Mouse (Mus musculus): ENCODE data around the gene Pomgnt2. TPM values are rescaled to one million over a fixed set of nuclear protein-coding genes. Genes with fewer than 3 reads are reported as not detected.
"Not testable (repeated sequence)": the region's sequence is repeated elsewhere in the genome, so short reads cannot be mapped to it uniquely, and the experiment has no call there.

Pomgnt2 gene
- polyA plus RNA-seq, 1 experiment: 31.9 TPM

DNA sequence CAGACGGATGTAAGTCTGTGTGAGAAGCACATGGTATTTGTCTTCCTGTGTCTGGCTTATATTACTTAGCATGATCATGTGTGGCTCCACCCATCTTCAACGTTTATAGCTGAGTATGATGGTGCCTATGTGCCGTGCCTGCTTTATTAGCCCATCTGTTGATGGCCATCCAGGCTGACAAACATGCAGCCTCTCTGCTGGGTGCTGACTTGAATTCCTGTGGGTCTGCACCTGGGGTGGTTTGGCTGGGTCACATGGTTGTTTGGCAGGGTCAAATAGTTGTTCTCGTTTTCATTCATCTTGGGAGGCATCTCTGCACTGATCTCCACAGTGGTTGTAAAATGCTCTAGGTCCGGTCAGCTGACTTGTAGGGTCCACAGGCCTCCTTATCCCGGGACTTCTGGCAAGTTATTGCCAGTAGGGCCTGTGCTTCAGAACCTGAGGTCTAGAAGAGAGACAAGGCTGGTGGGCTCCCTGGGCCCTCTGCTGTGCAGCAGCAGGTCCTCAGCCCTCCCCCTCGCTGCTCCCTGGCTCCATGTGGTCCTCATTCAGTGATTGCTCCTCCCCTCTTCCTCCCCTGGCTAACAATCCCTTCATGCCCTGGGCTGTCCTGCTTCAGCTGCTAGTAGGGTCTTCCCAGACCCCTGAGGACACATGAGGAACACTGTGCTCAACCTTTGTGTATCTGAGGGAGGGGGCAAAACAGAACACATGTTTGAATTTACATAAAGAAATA lies 29.1 kb upstream of the Pomgnt2 start:
- TF ChIP-seq CTCF (IDR thresholded peaks at IDR 0.05; ENCODE audit: borderline replicate concordance, extremely low read depth, insufficient read depth, insufficient read length) (no peak), POLR2A (IDR thresholded peaks at IDR 0.05; ENCODE audit: borderline replicate concordance, extremely low read depth, insufficient read depth, insufficient read length, poor library complexity, severe bottlenecking) (no peak)
- no peak for DNase-seq (ENCODE audit: low read depth)

DNA sequence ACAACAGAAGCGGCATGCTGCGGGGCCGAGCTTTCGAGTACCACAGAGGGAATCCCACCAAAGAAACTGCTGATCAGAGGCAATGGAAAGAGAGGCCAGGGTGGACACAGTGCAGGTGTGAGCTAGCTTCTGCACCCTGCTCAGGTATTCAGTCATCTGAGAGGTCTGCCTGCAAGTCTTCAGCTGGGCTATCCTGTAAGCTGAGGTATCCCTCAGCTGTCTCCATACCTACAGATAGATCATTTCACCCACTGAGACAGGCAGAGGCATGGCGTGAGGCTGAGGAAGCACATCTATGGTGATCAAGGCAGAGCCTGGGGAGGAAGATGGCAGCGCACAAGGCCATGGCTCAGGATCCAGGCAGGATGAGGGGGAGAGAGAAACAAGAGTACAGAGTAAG lies 27.5 kb upstream of the Pomgnt2 start:
- no peak for DNase-seq (ENCODE audit: low read depth)
- TF ChIP-seq POLR2A (IDR thresholded peaks at IDR 0.05; ENCODE audit: borderline replicate concordance, extremely low read depth, insufficient read depth, insufficient read length, poor library complexity, severe bottlenecking) (no peak), CTCF (IDR thresholded peaks at IDR 0.05; ENCODE audit: borderline replicate concordance, extremely low read depth, insufficient read depth, insufficient read length) (no peak)

DNA sequence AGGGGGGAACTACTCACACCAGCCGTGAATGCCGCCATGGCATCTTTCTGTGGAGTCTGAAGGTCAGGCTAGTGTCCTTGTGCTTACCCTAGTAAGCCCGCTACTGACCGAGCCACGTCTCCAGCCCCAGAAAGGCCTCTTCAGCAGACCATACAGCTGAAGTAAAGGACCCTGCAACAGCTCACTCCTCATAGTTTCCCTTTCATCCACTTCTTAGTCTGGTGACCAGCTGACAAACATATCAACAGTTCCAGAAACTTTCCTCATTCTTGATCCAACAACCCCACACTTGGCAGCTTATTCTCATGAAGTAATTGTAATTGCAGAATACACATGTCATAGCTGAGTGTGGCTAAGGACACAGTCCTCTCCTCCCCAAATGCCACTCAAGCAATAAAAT lies 27.0 kb upstream of the Pomgnt2 start:
- TF ChIP-seq CTCF (IDR thresholded peaks at IDR 0.05; ENCODE audit: borderline replicate concordance, extremely low read depth, insufficient read depth, insufficient read length) (no peak), POLR2A (IDR thresholded peaks at IDR 0.05; ENCODE audit: borderline replicate concordance, extremely low read depth, insufficient read depth, insufficient read length, poor library complexity, severe bottlenecking) (no peak)
- DNase-seq (ENCODE audit: low read depth): no peak

DNA sequence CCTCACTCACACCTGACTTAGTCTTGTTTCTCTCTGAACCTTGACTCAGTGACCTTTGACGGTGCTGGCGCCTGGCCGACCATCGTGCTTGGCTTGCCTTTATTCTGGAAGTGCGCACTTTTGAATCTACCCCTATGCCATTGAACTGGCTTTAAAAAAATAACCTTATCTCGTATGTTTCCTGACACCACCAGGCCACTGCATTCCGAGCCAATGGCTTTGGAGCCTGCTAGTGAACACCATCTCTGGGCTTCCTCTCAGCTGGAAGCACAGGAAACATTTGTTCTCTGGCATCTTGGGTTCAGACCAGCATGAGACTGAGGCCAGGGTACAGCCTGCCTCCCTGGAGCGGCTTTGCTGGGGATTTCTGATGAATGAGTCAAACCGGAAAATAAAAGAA lies 25.9 kb upstream of the Pomgnt2 start:
- TF ChIP-seq POLR2A (IDR thresholded peaks at IDR 0.05; ENCODE audit: borderline replicate concordance, extremely low read depth, insufficient read depth, insufficient read length, poor library complexity, severe bottlenecking): no peak
- no peak for TF ChIP-seq CTCF (IDR thresholded peaks at IDR 0.05; ENCODE audit: borderline replicate concordance, extremely low read depth, insufficient read depth, insufficient read length)
- no peak for DNase-seq (ENCODE audit: low read depth)

DNA sequence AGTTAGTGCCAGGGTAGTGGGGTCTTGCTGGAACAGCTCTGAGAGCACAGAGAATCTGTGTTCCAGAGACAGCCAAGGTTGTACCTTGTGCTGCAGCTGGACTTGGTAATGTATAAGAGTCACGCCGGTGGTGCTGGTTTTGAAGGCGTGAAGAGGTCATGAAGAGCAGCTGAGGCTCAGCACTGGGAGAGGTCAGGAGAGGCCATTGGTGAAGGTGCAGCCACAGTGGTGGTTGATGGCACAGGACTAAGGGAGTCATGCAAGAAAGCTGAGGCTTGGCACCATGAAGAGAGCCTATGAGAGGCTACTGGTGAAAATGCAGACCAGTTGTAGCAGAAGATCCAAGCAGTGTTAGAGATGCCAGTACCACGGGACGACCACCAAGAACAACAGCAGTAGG lies 24.7 kb upstream of the Pomgnt2 start:
- no peak for TF ChIP-seq CTCF (IDR thresholded peaks at IDR 0.05; ENCODE audit: borderline replicate concordance, extremely low read depth, insufficient read depth, insufficient read length)
- no peak for TF ChIP-seq POLR2A (IDR thresholded peaks at IDR 0.05; ENCODE audit: borderline replicate concordance, extremely low read depth, insufficient read depth, insufficient read length, poor library complexity, severe bottlenecking)

DNA sequence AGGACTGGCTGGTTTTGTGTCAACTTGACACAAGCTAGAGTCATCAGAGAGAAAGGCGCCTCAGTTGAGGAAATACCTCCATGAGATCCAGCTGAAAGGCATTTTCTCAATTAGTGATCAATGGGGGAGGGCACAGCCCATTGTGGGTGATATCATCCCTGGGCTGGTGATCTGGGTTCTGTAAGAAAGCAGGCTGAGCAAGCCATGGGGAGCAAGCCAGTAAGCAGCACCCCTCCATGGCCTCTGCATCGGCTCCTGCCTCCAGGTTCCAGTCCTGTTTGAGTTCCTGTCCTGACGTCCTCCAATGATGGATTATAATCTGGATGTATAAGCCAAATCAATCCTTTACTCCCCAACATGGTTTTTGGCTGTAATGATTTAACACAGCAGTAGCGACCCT lies 24.3 kb upstream of the Pomgnt2 start:
- not testable (repeated sequence) for DNase-seq (ENCODE audit: low read depth)

More for the DNA sequence above, 24.7 kb upstream of the Pomgnt2 start:
- no peak for DNase-seq (ENCODE audit: low read depth)

DNA sequence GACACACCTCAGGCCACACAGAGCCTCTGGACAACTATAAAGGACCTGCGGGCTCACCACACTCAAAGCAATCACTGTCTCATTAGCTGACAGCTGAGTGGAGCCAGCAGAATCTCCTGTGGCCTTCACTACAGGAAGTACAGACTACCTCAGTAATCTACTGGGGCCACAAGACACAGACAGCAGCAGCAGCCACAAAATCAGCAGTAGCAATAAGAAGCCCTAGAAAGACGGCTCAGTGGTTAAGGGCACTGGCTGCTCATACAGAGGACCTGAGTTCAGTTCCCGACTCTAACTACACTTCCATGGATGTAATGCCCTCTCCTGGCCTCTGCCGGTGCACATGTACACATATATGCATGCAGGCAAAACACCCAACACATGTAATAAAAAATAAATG lies 23.4 kb upstream of the Pomgnt2 start:
- TF ChIP-seq CTCF (IDR thresholded peaks at IDR 0.05; ENCODE audit: borderline replicate concordance, extremely low read depth, insufficient read depth, insufficient read length) (no peak), POLR2A (IDR thresholded peaks at IDR 0.05; ENCODE audit: borderline replicate concordance, extremely low read depth, insufficient read depth, insufficient read length, poor library complexity, severe bottlenecking) (no peak)
- no peak for DNase-seq (ENCODE audit: low read depth)

DNA sequence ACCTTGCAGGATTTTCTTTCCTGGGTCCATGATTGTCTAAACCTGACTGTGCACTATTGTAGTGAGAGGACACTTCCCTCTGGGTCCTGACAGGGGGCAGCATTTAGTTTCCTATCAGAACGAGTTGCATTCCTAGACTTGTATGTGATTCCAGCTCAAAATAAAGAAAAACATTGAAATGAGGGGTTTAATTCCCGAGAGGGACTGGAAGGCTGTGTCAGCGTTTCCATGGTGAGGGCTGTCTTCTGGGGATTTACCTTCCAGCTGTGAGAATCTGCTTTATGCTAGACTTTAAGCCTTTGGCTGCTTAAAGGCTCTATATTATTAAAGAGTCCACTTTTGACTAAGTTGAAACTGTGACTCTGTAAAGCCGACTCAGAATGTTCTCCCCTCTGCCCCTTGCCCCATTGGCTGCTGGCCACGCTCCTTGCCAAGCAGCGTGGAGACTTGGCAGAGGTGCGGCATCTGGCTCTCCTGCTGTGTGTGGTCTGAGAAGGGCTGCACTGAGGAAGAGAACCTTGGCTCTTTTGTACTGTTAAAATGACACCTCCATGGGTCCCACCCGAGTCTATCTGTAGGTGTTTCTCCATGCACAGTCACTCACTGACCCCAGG lies 22.0 kb upstream of the Pomgnt2 start:
- peak; percentile 74; the same call in 1 of the 2 replicates for TF ChIP-seq CTCF (IDR thresholded peaks at IDR 0.05; ENCODE audit: borderline replicate concordance, extremely low read depth, insufficient read depth, insufficient read length)
- no peak for TF ChIP-seq POLR2A (IDR thresholded peaks at IDR 0.05; ENCODE audit: borderline replicate concordance, extremely low read depth, insufficient read depth, insufficient read length, poor library complexity, severe bottlenecking)

DNA sequence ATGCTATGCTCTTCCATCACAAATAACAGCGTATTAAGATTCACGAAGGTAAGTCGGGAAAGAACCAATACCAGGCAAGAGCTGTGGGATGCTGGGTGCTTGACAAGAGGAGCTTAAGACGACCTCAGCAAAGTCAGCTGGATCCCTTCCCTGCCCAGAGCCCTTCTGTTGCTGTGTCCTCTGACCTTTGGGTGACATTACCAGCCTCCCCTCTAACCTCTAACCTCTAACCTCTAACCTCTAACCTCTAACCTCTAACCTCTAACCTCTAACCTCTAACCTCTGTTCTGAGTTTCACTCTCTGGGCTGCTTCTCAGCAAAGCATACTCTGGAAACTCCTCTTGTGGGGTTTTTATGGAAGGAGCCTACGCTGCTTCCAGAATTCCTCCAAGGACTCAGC lies 21.2 kb upstream of the Pomgnt2 start:
- DNase-seq (ENCODE audit: low read depth): no peak
- TF ChIP-seq CTCF (IDR thresholded peaks at IDR 0.05; ENCODE audit: borderline replicate concordance, extremely low read depth, insufficient read depth, insufficient read length) (no peak), POLR2A (IDR thresholded peaks at IDR 0.05; ENCODE audit: borderline replicate concordance, extremely low read depth, insufficient read depth, insufficient read length, poor library complexity, severe bottlenecking) (no peak)

More for the DNA sequence above, 22.0 kb upstream of the Pomgnt2 start:
- peak; percentile 94 for DNase-seq (ENCODE audit: low read depth)

DNA sequence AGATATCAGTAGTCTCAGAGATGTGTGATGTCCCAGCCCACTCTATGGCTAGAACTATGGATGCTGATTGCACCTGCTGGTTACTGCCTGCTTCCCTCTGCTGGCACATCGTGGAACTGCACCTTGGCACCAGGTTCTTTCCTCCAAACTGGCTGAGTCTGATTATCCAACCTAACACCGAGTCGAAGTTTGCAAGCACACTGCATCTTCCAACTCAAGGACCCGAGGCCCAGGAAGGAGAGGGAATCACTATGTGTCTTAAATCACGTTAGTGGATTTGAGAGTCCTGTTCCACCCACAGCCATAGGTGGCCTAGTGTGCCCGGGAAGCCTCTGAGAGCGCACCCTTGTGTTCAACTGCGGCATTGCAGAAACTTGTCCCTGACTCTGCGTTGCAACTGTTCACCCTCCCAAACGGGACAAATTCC lies 17.3 kb upstream of the Pomgnt2 start:
- peak; percentile 84 for DNase-seq (ENCODE audit: low read depth)
- TF ChIP-seq POLR2A (IDR thresholded peaks at IDR 0.05; ENCODE audit: borderline replicate concordance, extremely low read depth, insufficient read depth, insufficient read length, poor library complexity, severe bottlenecking): no peak
- TF ChIP-seq CTCF (IDR thresholded peaks at IDR 0.05; ENCODE audit: borderline replicate concordance, extremely low read depth, insufficient read depth, insufficient read length): peak; percentile 81

DNA sequence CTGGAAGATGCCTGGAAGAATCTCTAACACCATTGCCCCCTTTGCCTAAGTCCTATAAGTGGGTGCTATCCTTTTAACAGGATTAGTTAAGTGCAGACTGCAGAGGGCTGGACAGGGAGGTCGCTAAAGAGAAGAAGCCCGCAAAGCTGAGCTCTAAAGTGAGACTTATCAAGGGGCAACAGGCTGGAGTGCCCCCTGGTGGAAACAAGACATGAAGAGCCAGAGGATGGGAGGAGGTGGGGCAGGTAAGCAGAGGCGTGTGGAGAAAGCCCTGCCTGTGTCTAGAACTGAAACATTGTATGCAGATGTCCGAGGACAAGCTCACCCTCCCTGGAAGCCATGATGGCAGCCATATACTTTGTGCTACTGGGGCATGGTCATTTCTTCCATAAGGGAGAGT lies 16.7 kb upstream of the Pomgnt2 start:
- TF ChIP-seq POLR2A (IDR thresholded peaks at IDR 0.05; ENCODE audit: borderline replicate concordance, extremely low read depth, insufficient read depth, insufficient read length, poor library complexity, severe bottlenecking) (no peak), CTCF (IDR thresholded peaks at IDR 0.05; ENCODE audit: borderline replicate concordance, extremely low read depth, insufficient read depth, insufficient read length) (no peak)
- no peak for DNase-seq (ENCODE audit: low read depth)

DNA sequence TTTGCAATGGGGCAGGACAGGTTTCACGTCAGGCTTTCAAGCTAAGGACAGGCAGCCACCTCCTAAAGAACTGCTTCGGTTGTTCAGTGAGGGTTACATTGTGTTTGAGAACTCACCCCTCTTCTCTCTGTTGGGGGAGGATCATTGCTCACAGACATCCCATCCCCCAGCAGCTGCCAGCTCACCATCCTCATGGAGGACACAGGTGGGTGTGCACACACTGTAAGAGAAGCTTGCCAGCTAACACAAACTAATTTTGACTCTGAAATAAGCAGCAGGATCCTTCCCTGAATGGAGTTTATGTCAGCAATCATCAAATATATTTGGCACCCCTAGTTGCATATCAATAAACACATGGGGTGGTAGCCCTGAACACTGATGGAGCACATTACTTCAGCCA lies 15.9 kb upstream of the Pomgnt2 start:
- DNase-seq (ENCODE audit: low read depth): no peak
- TF ChIP-seq CTCF (IDR thresholded peaks at IDR 0.05; ENCODE audit: borderline replicate concordance, extremely low read depth, insufficient read depth, insufficient read length): no peak
- TF ChIP-seq POLR2A (IDR thresholded peaks at IDR 0.05; ENCODE audit: borderline replicate concordance, extremely low read depth, insufficient read depth, insufficient read length, poor library complexity, severe bottlenecking): no peak

Measured in brain, embryonic 14.5 days (tissue).